Mouse (Mus musculus): ENCODE results near the gene L3mbtl2.

- TF ChIP-seq TBP (IDR thresholded peaks at IDR 0.05; ENCODE audit: low read depth, low read length) (no peak), MEF2A (IDR thresholded peaks at IDR 0.05; ENCODE audit: extremely low read depth, insufficient replicate concordance, low read depth, low read length, poor library complexity, severe bottlenecking) (no peak), GATA1 (IDR thresholded peaks at IDR 0.05; ENCODE audit: low read depth, low read length) (no peak), EP300 (IDR thresholded peaks at IDR 0.05; ENCODE audit: low read depth in 1 of 2, low read length in 2 of 2) (no peak), CTCF (IDR thresholded peaks at IDR 0.05 in 2 of 3, conservative IDR thresholded peaks at IDR 0.05 in 1 of 3; ENCODE audit: control insufficient read depth in 1 of 3, insufficient read depth in 1 of 3, low read depth in 2 of 3, low read length in 3 of 3, poor library complexity in 1 of 3, severe bottlenecking in 1 of 3) (no peak), ZC3H11A (IDR thresholded peaks at IDR 0.05; ENCODE audit: low read depth, low read length) (no peak), HCFC1 (IDR thresholded peaks at IDR 0.05; ENCODE audit: low read depth, low read length) (no peak), NRF1 (IDR thresholded peaks at IDR 0.05; ENCODE audit: insufficient read depth, low read depth, low read length, poor library complexity, severe bottlenecking) (no peak), POLR2A (IDR thresholded peaks at IDR 0.05; ENCODE audit: control insufficient read depth in 1 of 2, insufficient read depth in 1 of 2, low read depth in 1 of 2, low read length in 2 of 2, poor library complexity in 1 of 2) (no peak), KAT2A (conservative IDR thresholded peaks at IDR 0.05; ENCODE audit: low read depth, low read length) (no peak), POLR2AphosphoS2 (IDR thresholded peaks at IDR 0.05; ENCODE audit: low read length) (no peak)
Measured at GRCm38 (mm10) chr15:81723653-81724052, 60.0 kb downstream of the L3mbtl2 start.
